17 mouse cellular contexts compared by ENCODE assay signal in genomic region chr2:178536574-178536973, GRCm38 (mm10).
"Had no signal": no experiment of that assay in that cellular context is flagged by ENCODE, and none has a peak within 500 bp of the region (broad histone marks: within the 10 kb centered on the region; RNA-seq: fewer than 3 reads in every experiment).

No protein-coding gene starts in this region.

- H3K27ac ChIP-seq: lung, embryonic 15.5 days; macrophage; midbrain, embryonic 13.5 days; midbrain, embryonic 15.5 days; neural tube, embryonic 12.5 days; stomach, embryonic 15.5 days; stomach, postnatal 0 days had no signal

- H3K4me1 ChIP-seq: lung, embryonic 15.5 days; megakaryocyte, embryonic 14.5 days; midbrain, embryonic 13.5 days; midbrain, embryonic 15.5 days; stomach, embryonic 15.5 days had no signal

- H3K36me3 ChIP-seq: lung, embryonic 15.5 days; midbrain, embryonic 13.5 days; midbrain, embryonic 15.5 days; neural tube, embryonic 12.5 days; stomach, embryonic 15.5 days had no signal

- H3K9ac ChIP-seq: lung, embryonic 15.5 days; midbrain, embryonic 13.5 days; midbrain, embryonic 15.5 days; neural tube, embryonic 12.5 days; stomach, embryonic 15.5 days had no signal

- H3K4me2 ChIP-seq: lung, embryonic 15.5 days; midbrain, embryonic 11.5 days; midbrain, embryonic 13.5 days; midbrain, embryonic 15.5 days; neural tube, embryonic 12.5 days; stomach, embryonic 15.5 days had no signal

- ATAC-seq: lung, postnatal 0 days; midbrain, embryonic 13.5 days; midbrain, embryonic 15.5 days had no signal

- H3K9me3 ChIP-seq: lung, embryonic 15.5 days; megakaryocyte, embryonic 14.5 days; midbrain, embryonic 13.5 days; midbrain, embryonic 15.5 days; neural tube, embryonic 12.5 days; stomach, embryonic 15.5 days had no signal

- H3K27me3 ChIP-seq: lung, embryonic 15.5 days; midbrain, embryonic 13.5 days; midbrain, embryonic 15.5 days; neural tube, embryonic 12.5 days; stomach, embryonic 15.5 days had no signal

- H3K4me3 ChIP-seq: lung, embryonic 15.5 days; megakaryocyte, embryonic 14.5 days; midbrain, embryonic 13.5 days; midbrain, embryonic 15.5 days; neural tube, embryonic 12.5 days; stomach, embryonic 15.5 days had no signal

- DNase-seq: lung, adult 2 months; lung, postnatal 14 days; lung, postnatal 36 days; right cerebral cortex, postnatal 14 days; thymus, adult 2 months; thymus, postnatal 25 days; thymus, postnatal 4 days had no signal
